Mouse (Mus musculus) heart, adult 2 months (tissue): ENCODE measurements around the gene 4930455H04Rik.
A peak's percentile ranks its signal among the peaks of the same experiment; 100 is the strongest.

Experiments
- CTCF ChIP-seq: fragments of 200-600 bp; IDR thresholded peaks from 2 replicates; pipeline ENCODE4 v1.8.1; 2022; ENCODE audit warnings: antibody characterized with exemption, mild to moderate bottlenecking, moderate library complexity
- POLR2A ChIP-seq: fragments of 200-500 bp; IDR thresholded peaks from 2 replicates; pipeline ENCODE4 v1.6.1; 2011; ENCODE audit warnings: mild to moderate bottlenecking, low read depth, low read length, control low read depth; ENCODE audit not compliant: insufficient read depth

DNA sequence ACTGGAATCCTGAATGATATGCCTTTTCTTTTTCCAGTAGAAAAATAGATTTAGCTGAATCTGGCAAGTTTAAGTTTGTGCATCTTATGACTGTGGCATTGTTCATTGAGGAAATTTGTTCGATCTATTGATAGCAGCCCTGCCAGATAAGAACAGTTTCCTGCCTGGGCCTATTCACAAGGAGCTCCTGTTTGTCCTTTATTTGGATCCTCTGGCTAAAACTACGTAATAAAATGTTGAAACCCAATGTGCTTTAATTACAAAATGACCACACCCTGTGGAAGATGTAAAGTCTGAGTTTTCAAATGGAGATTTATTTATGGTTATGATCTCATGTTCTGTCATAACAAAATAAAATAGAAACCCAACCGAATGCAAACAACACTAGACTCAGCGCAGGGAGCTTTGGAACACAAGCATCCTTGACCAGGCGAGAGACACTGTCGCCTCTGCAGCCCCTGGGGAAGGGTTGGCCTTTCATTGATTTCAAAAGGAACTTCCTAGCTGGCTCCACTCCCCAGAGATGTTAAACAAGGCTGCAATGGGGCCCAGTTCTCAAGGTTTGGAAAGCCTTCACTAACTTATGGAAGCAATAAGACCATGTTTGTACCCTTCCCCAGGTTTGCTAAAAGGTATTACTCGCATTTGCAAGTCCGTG is 15.7 kb upstream of the 4930455H04Rik start:
- TF ChIP-seq CTCF (no peak), POLR2A (0 out of 2 replicates have a peak, but pooled peaks have one; percentile 31)
